Mouse (Mus musculus): Measurements from ENCODE around the gene Atp13a4. TPM values are rescaled to one million over a fixed set of nuclear protein-coding genes. Genes with fewer than 3 reads are reported as not detected.

The Atp13a4 gene
- polyA plus RNA-seq, 1 experiment from 2014 or later = not detected

GRCm38 (mm10) chr16:29407319-29407718, 137.3 kb downstream of the Atp13a4 start:
- no peak for DNase-seq
- Histone ChIP-seq H3K27ac (no peak overlapping the region), H3K9me3 (replicated peaks) (no peaks in the 10 kb centered on the region), H3K4me1 (replicated peaks) (no peaks in the 10 kb centered on the region), H3K4me2 (no peak overlapping the region), H3K36me3 (no peaks in the 10 kb centered on the region), H3K9ac (no peak overlapping the region), H3K4me3 (replicated peaks) (no peak overlapping the region), H3K27me3 (no peaks in the 10 kb centered on the region)
- ATAC-seq (ENCODE audit: low read depth) = no peak
- WGBS (ENCODE audit: insufficient replicate concordance) = 75% methylated on average over 10 of the region's 10 CpGs

- Histone ChIP-seq H3K27me3 (no peaks in the 10 kb centered on the region), H3K4me3 (replicated peaks) (no peak overlapping the region), H3K4me1 (replicated peaks) (no peaks in the 10 kb centered on the region), H3K4me2 (no peak overlapping the region), H3K9ac (no peak overlapping the region), H3K27ac (no peak overlapping the region), H3K9me3 (replicated peaks) (no peaks in the 10 kb centered on the region), H3K36me3 (no peaks in the 10 kb centered on the region)
- 64% methylated on average over 2 of the region's 2 CpGs for WGBS (ENCODE audit: insufficient replicate concordance)
- ATAC-seq (ENCODE audit: low read depth) = no peak
- no peak for DNase-seq
These were observed 145.6 kb downstream of the Atp13a4 start for GRCm38 (mm10) chr16:29399079-29399478.

GRCm38 (mm10) chr16:29384781-29385180, 159.9 kb downstream of the Atp13a4 start:
- H3K9me3 ChIP-seq (replicated peaks) = no peaks in the 10 kb centered on the region
- no peak overlapping the region for H3K4me2 ChIP-seq
- ATAC-seq (ENCODE audit: low read depth) (no peak), DNase-seq (no peak)
- no peak overlapping the region for H3K9ac ChIP-seq
- WGBS (ENCODE audit: insufficient replicate concordance) = 73% methylated on average over 4 of the region's 4 CpGs
- H3K27me3 ChIP-seq = no peaks in the 10 kb centered on the region
- no peaks in the 10 kb centered on the region for H3K36me3 ChIP-seq
- no peak overlapping the region for H3K4me3 ChIP-seq (replicated peaks)
- H3K27ac ChIP-seq = no peak overlapping the region
- H3K4me1 ChIP-seq (replicated peaks) = no peaks in the 10 kb centered on the region

- H3K4me3 ChIP-seq (replicated peaks) = no peak within 1 kb of the TSS
- H3K9ac ChIP-seq = no peak within 1 kb of the TSS
- no peak within 1 kb of the TSS for H3K4me2 ChIP-seq
- no peaks in the 10 kb centered on the region for H3K4me1 ChIP-seq (replicated peaks)
- no peaks in the 10 kb centered on the region for H3K27me3 ChIP-seq
- ATAC-seq (ENCODE audit: low read depth) = no peak
- no peaks in the 10 kb centered on the region for H3K9me3 ChIP-seq (replicated peaks)
- DNase-seq = no peak
- 58% methylated on average over 4 of the region's 4 CpGs for WGBS (ENCODE audit: insufficient replicate concordance)
- no peaks in the 10 kb centered on the region for H3K36me3 ChIP-seq
- no peak within 1 kb of the TSS for H3K27ac ChIP-seq
These were observed 166.2 kb downstream of the Atp13a4 start, which contains the start of gene Atp13a5 for GRCm38 (mm10) chr16:29378458-29378857. Gene Atp13a5 (minus strand): TSS chr16:29378732.

- ATAC-seq (ENCODE audit: low read depth) = no peak
- Histone ChIP-seq H3K27me3 (no peaks in the 10 kb centered on the region), H3K4me2 (no peak overlapping the region), H3K9me3 (replicated peaks) (no peaks in the 10 kb centered on the region), H3K36me3 (no peaks in the 10 kb centered on the region), H3K9ac (no peak overlapping the region), H3K27ac (no peak overlapping the region), H3K4me3 (replicated peaks) (no peak overlapping the region), H3K4me1 (replicated peaks) (no peaks in the 10 kb centered on the region)
- WGBS (ENCODE audit: insufficient replicate concordance) = 72% methylated on average over 8 of the region's 8 CpGs
- DNase-seq = no peak
These were observed 170.0 kb downstream of the Atp13a4 start for GRCm38 (mm10) chr16:29374636-29375035.

Other genes starting within 250 kb of the Atp13a4 start
- gene Atp13a5, start 166.1 kb downstream of the Atp13a4 start, polyA plus RNA-seq (2015; fragmentation: Nextera tagmentation; extraction: Ambion mirVana) = not detected in 2 replicates
- gene Opa1, start 34.5 kb upstream of the Atp13a4 start, polyA plus RNA-seq (2015; fragmentation: Nextera tagmentation; extraction: Ambion mirVana) = 22.3 and 28.9 TPM in 2 replicates